Mouse (Mus musculus) neural tube, embryonic 15.5 days (tissue): ENCODE results near the gene Tmprss7. TPM values are rescaled to one million over a fixed set of nuclear protein-coding genes. Genes with fewer than 3 reads are reported as not detected.

Experiments used
- ATAC-seq: fragments of 200-750 bp; cut with Nextera tagmentation; 2 replicates; pipeline ENCODE4 v1.8.0; 2017; ENCODE audit warnings: mild to moderate bottlenecking, moderate TSS enrichment, moderate library complexity; ENCODE audit not compliant: low FRiP score
- H3K27ac ChIP-seq: fragments of 300-500 bp; sonication (generic); replicated peaks from 2 replicates; pipeline ENCODE4 v1.5.1; 2015; ENCODE audit warnings: mild to moderate bottlenecking, inconsistent platforms
- H3K27me3 ChIP-seq: fragments of 300-500 bp; sonication (generic); replicated peaks from 2 replicates; pipeline ENCODE4 v1.6.1; 2015; ENCODE audit warnings: inconsistent platforms
- H3K36me3 ChIP-seq: fragments of 300-500 bp; sonication (generic); 2 replicates; pipeline ENCODE4 v1.6.1; 2015; ENCODE audit warnings: inconsistent platforms
- H3K4me1 ChIP-seq: fragments of 300-500 bp; sonication (generic); 2 replicates; pipeline ENCODE4 v1.6.1; 2015; ENCODE audit warnings: inconsistent platforms
- H3K4me2 ChIP-seq: fragments of 300-500 bp; sonication (generic); 2 replicates; pipeline ENCODE4 v1.6.1; 2015; ENCODE audit warnings: inconsistent platforms, mild to moderate bottlenecking, moderate library complexity
- H3K4me3 ChIP-seq: fragments of 300-500 bp; sonication (generic); replicated peaks from 2 replicates; pipeline ENCODE4 v1.5.1; 2015; ENCODE audit warnings: mild to moderate bottlenecking, inconsistent platforms
- H3K9ac ChIP-seq: fragments of 300-500 bp; sonication (generic); replicated peaks from 2 replicates; pipeline ENCODE4 v1.6.1; 2015; ENCODE audit warnings: mild to moderate bottlenecking, inconsistent platforms
- H3K9me3 ChIP-seq: fragments of 300-500 bp; sonication (generic); replicated peaks from 2 replicates; pipeline ENCODE4 v1.6.1; 2016; ENCODE audit warnings: inconsistent platforms
- WGBS: fragments of 180-500 bp; shearing (Covaris S2); methylation state at CpG from one replicate; pipeline ENCODE4 v1.1.7; 2015; ENCODE audit warnings: mixed read lengths; 5-methylcytosine and 5-hydroxymethylcytosine counted together
- polyA plus RNA-seq: library from polyadenylated mRNA; unstranded; fragments of >200 nt; fragmentation: Nextera tagmentation; extraction: Ambion mirVana; gene quantifications from 2 replicates; pipeline ENCODE4 v1.2.1, GENCODE M21; 2015

The Tmprss7 gene
- polyA plus RNA-seq, 1 experiment from 2014 or later, result 0.49 TPM

DNA sequence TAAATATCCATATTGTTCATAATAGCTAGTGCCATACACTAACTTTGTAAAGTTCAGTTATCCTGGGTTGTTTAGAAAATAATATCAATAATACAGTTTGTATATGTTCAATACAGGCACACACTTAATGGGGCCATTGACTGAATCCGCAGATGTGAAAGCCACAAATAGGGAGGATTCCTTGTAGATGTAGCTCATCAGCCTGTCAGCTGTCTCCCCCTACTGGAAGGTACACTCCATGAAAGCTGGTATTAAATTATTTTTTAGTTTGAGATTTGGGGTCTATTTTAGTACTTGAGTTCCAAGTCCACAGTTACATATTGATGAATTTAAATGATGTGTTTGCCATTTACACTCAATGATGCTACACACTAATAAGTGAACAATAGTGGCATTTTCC is 17.0 kb downstream of the Tmprss7 start:
- no peaks in the 10 kb centered on the region for H3K27me3 ChIP-seq
- H3K36me3 ChIP-seq, result no peaks in the 10 kb centered on the region
- no peak overlapping the region for H3K4me3 ChIP-seq
- H3K27ac ChIP-seq, result no peak overlapping the region
- ATAC-seq, result no peak
- H3K4me1 ChIP-seq, result no peaks in the 10 kb centered on the region
- WGBS, result 31% methylated on average over 1 of the region's 1 CpGs
- no peaks in the 10 kb centered on the region for H3K9me3 ChIP-seq
- no peak overlapping the region for H3K9ac ChIP-seq
- no peak overlapping the region for H3K4me2 ChIP-seq

DNA sequence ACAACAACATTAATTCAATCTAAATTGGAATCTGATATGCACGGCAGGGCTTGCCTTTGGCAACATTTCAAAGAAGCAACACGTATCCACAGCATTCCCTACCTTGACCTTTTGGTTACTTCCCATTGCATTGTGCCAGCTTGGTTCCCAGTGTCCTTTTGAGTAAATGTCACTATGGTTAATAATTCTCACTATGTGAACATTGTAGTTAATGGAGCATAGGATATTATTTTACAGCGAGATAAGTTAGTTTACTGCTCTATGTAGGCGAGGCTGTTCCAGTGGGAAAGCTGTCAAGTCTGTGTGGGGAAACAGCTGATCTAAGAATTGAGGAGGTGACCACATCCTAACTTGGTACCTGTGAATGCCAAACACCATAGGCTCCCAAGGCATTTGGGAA is 23.5 kb downstream of the Tmprss7 start:
- Histone ChIP-seq H3K36me3 (no peaks in the 10 kb centered on the region), H3K4me3 (no peak overlapping the region), H3K4me1 (no peaks in the 10 kb centered on the region), H3K9ac (no peak overlapping the region), H3K27me3 (no peaks in the 10 kb centered on the region), H3K9me3 (no peaks in the 10 kb centered on the region), H3K4me2 (no peak overlapping the region), H3K27ac (no peak overlapping the region)
- no peak for ATAC-seq
- 48% methylated on average over 4 of the region's 4 CpGs for WGBS

DNA sequence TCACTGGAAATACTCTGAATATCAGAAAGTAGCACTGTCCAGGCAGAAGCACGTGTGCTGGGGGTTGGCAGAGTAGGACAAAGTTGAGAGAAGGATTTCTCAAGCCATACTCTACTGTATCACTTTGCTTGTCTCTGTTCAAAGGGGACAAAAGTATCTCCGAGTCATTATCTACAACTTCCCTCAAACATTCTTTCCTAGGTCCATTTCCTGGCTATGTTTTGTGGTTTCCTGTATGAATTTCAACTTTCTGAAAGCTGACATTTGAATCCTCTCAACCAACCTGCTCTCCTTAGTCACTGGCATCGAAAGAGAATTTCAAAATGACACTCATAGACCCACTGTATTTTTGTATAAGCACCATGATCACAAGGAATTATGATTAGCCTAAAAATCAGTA is 25.3 kb downstream of the Tmprss7 start:
- Histone ChIP-seq H3K9ac (no peak overlapping the region), H3K36me3 (no peaks in the 10 kb centered on the region), H3K4me3 (no peak overlapping the region), H3K27ac (no peak overlapping the region), H3K4me2 (no peak overlapping the region), H3K9me3 (no peaks in the 10 kb centered on the region), H3K4me1 (no peaks in the 10 kb centered on the region), H3K27me3 (no peaks in the 10 kb centered on the region)
- no peak for ATAC-seq
- WGBS, result 73% methylated on average over 3 of the region's 3 CpGs

DNA sequence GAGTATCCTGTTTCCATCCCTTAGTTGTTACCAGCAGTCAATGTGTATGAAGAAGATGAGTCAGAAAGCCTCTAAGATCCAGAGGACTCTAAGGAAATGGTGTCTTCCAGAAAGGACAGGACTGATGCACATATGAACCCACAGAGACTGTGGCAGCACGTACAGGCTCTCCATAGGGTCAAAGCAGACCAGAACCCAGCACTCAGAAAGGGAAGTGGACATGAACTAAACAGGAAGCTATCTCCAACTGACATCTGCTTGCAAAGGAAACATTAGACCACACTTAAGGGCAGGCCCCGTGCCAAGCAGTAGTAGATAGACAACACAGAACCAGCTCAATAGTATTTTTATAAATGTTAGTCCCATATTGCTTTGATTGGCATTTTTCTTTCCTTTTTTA is 27.3 kb downstream of the Tmprss7 start:
- no peaks in the 10 kb centered on the region for H3K27me3 ChIP-seq
- no peaks in the 10 kb centered on the region for H3K9me3 ChIP-seq
- H3K4me1 ChIP-seq, result no peaks in the 10 kb centered on the region
- no peak overlapping the region for H3K9ac ChIP-seq
- no peak overlapping the region for H3K4me3 ChIP-seq
- H3K4me2 ChIP-seq, result no peak overlapping the region
- ATAC-seq, result no peak
- WGBS, result 86% methylated on average over 2 of the region's 2 CpGs
- H3K36me3 ChIP-seq, result no peaks in the 10 kb centered on the region
- H3K27ac ChIP-seq, result no peak overlapping the region

DNA sequence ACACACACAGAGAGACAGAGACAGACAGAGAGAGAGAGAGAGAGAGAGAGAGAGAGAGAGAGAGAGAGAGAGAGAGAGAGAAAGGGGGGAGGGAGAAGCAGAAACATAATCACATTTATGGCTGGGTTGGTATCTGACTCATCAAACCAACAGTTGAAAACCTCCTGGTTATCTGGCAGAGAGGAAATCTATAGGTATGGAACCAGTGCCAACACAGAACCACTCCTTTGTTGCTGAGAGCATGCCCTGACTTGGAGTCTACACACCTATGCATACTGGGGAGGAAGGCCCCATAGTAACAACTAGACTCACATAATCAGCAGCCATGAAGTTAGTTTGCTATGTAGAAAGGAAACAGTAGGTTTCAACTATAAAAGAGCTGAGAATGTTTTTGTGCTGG is 31.1 kb downstream of the Tmprss7 start:
- Histone ChIP-seq H3K27ac (no peak overlapping the region), H3K4me3 (no peak overlapping the region), H3K4me2 (no peak overlapping the region), H3K27me3 (no peaks in the 10 kb centered on the region), H3K36me3 (no peaks in the 10 kb centered on the region), H3K9ac (no peak overlapping the region), H3K4me1 (no peaks in the 10 kb centered on the region), H3K9me3 (no peaks in the 10 kb centered on the region)
- ATAC-seq, result no peak

DNA sequence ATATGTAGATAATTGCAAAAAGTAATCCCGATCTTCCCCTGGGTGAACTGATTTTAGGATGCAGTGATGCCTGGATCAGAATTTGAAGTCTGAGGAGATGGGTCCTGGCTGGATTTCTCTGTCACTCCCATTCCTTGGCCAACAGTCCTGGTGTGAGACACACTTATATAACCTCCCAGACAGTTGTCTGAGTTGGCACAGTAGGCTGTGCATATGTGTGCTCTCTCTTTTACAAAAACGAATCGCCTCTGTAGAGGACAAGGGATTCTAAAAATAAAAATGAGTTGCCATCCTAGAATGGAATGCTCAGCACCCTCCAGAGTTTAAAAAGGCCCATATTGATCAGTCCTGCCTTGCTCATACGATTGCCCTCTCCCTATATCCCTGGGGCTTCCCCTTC is 33.9 kb downstream of the Tmprss7 start:
- no peak overlapping the region for H3K27ac ChIP-seq
- H3K4me3 ChIP-seq, result no peak overlapping the region
- H3K9ac ChIP-seq, result no peak overlapping the region
- no peaks in the 10 kb centered on the region for H3K4me1 ChIP-seq
- peaks cover under 1% of the 10 kb centered on the region; the same call in 1 of the 2 replicates for H3K27me3 ChIP-seq
- H3K9me3 ChIP-seq, result no peaks in the 10 kb centered on the region
- no peak for ATAC-seq
- H3K4me2 ChIP-seq, result no peak overlapping the region
- H3K36me3 ChIP-seq, result no peaks in the 10 kb centered on the region
- 92% methylated on average over 4 of the region's 4 CpGs for WGBS

DNA sequence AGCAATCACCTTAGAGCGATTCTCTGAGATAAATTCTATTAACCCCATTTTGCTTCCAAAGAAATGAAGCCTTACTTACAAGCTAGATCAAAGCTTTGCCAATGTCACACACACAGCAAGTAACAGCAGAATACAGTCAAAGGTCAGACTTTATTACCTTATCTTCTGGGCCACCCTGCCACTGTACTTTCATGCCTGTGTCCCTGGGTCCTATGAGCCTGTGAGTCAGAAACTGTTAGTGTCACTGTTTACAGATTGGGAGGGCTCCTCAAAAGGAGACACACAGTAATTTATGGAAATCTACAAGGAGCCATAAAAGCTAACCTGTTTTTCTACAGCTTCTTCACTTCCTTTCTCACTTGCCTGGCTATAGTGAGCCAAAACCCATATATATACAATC is 35.2 kb downstream of the Tmprss7 start:
- no peak for ATAC-seq
- no peak overlapping the region for H3K9ac ChIP-seq
- no peak overlapping the region for H3K27ac ChIP-seq
- 91% methylated on average over 1 of the region's 1 CpGs for WGBS
- no peaks in the 10 kb centered on the region for H3K9me3 ChIP-seq
- H3K4me1 ChIP-seq, result peaks cover 7% of the 10 kb centered on the region
- H3K27me3 ChIP-seq, result peaks cover 12% of the 10 kb centered on the region; the same call in 1 of the 2 replicates
- H3K4me3 ChIP-seq, result no peak overlapping the region
- no peaks in the 10 kb centered on the region for H3K36me3 ChIP-seq
- H3K4me2 ChIP-seq, result no peak overlapping the region

DNA sequence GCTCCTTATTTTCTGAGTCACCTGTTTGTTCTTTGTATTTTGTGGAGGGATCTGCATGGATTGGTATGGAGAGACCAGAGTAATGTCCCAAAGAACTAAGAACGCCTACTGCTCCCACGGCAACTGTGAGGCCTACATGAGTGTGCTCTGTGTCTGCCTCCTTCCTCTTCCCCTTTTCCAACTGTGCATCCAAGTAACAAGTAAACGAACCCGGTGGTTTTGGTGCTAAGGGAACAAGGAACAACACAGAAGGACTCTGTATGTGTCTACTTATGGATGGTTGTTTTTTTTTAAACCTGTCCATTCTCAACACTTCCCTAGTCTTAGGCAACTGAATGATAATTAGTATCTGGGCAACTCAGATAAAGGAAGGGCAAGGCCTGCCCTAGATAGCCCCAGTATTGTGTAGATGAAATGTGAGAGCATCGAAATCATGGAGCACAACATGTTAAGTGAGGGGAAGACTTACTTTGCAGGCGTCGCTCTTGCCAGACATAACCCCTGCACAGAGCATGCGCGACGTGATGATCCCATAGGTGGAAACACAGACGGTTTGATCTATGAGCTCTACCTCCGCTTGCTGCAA is 35.8 kb downstream of the Tmprss7 start:
- Histone ChIP-seq H3K9me3 (no peaks in the 10 kb centered on the region), H3K27me3 (peaks cover 13% of the 10 kb centered on the region; the same call in 1 of the 2 replicates), H3K4me3 (no peak overlapping the region), H3K4me1 (peaks cover 7% of the 10 kb centered on the region), H3K9ac (no peak overlapping the region), H3K36me3 (no peaks in the 10 kb centered on the region), H3K27ac (no peak overlapping the region), H3K4me2 (no peak overlapping the region)
- ATAC-seq, result no peak
- WGBS, result 94% methylated on average over 12 of the region's 12 CpGs

DNA sequence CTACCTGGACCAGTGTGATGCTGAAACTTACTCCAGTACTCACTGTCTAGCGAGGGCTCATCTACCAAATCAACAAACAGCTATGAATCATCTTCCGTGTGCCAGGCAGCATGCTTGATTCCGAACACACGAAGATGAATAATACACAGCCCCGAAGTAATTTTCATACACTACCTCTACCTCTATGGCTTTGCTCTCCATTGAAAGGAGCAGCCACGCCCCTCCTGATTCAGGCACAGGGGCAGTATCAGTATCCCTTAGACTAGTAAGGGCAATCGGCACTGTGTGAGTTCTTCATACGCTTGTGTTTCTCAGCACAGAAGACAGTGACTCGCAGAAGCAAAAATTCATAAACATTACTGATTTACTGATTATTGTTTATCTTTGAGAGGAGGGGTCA is 39.0 kb downstream of the Tmprss7 start:
- Histone ChIP-seq H3K4me3 (no peak overlapping the region), H3K27me3 (peaks cover 13% of the 10 kb centered on the region; the same call in 1 of the 2 replicates), H3K36me3 (no peaks in the 10 kb centered on the region), H3K4me1 (peaks cover 7% of the 10 kb centered on the region), H3K9me3 (no peaks in the 10 kb centered on the region), H3K27ac (no peak overlapping the region), H3K9ac (no peak overlapping the region), H3K4me2 (peak overlapping the region; percentile 56)
- WGBS, result 64% methylated on average over 9 of the region's 9 CpGs
- no peak for ATAC-seq

DNA sequence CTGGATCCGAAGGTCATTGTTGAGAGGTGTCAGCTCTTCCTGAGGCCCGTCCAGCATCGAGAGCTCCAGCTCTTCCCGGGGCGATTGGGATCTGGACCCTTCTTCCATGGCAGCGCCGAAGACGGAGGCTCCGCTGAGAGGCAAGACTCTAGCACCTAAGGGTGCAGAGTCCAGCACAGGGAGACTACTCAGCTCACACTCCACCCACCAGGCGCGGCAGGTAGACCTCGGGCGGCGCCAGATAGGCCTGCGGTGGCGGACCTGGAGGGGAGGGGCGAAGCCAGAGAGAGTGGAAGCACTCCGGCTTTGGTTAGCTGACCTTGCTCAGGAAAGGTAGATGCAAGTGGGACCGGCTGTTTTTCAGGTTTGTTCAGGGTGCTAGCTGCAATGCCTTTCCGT is 39.5 kb downstream of the Tmprss7 start, which contains the start of gene BC016579:
TSS of gene BC016579 (minus strand) at position 135 of the 399 bp plus-strand sequence.
- peak within 1 kb of the TSS; percentile 14; the same call in 1 of the 2 replicates for H3K9ac ChIP-seq
- H3K27me3 ChIP-seq, result peaks cover 13% of the 10 kb centered on the region; the same call in 1 of the 2 replicates
- H3K27ac ChIP-seq, result no peak within 1 kb of the TSS
- WGBS, result 5% methylated on average over 20 of the region's 20 CpGs
- no peaks in the 10 kb centered on the region for H3K36me3 ChIP-seq
- H3K4me3 ChIP-seq, result peak within 1 kb of the TSS; percentile 32
- ATAC-seq, result no peak
- H3K4me1 ChIP-seq, result peaks cover 7% of the 10 kb centered on the region
- peak within 1 kb of the TSS; percentile 56 for H3K4me2 ChIP-seq
- H3K9me3 ChIP-seq, result no peaks in the 10 kb centered on the region

DNA sequence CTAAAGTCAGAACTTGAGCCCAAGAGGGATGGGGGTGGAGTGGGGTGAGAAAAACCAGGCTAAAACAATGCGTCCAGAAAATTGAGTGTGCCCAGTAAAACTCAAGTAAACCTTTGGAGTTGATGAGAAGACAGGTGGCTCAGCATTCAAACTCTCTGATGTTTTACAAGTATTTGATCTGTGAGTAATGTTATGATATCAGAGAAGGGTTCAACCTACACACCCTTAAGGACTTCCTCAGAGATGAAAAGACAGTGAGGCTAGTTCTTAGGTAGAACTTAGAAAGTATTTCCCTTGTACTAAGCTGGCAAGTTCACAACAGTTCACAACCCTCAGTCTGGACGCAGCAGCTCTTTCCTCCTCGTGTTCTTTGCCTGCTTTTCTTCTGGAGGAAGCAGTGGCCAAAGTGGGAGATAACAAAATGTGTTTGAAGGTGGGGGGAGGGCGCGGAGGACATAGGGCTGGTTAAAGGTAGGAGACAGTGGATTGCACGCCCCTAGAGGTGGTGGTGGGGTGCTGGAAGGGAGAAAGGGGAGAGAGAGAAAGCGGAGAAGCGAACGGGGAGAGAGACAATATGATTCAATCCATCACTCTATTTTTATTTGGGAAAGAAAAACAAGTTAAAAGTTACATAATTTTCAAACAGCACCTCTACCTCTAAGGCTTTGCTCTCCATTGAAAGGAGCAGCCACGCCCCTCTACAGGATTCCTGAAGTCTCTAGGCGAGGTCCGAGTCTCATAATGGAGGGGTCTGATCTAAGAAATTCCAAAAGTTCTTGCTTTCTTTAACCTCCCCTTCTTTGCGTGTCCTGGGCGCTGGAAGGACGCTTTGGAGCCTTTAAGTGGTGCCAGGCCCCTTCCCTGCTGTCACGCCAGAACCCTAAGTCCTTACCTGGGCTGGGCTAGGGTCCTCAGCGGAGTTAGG is 40.2 kb downstream of the Tmprss7 start:
- peak overlapping the region; percentile 32 for H3K4me3 ChIP-seq
- H3K9me3 ChIP-seq, result no peaks in the 10 kb centered on the region
- H3K27ac ChIP-seq, result no peak overlapping the region
- H3K4me2 ChIP-seq, result peak overlapping the region; percentile 56
- ATAC-seq, result no peak
- H3K36me3 ChIP-seq, result no peaks in the 10 kb centered on the region
- H3K27me3 ChIP-seq, result peaks cover 13% of the 10 kb centered on the region; the same call in 1 of the 2 replicates
- H3K4me1 ChIP-seq, result peaks cover 7% of the 10 kb centered on the region
- WGBS, result 14% methylated on average over 17 of the region's 17 CpGs
- H3K9ac ChIP-seq, result peak overlapping the region; percentile 14; the same call in 1 of the 2 replicates

DNA sequence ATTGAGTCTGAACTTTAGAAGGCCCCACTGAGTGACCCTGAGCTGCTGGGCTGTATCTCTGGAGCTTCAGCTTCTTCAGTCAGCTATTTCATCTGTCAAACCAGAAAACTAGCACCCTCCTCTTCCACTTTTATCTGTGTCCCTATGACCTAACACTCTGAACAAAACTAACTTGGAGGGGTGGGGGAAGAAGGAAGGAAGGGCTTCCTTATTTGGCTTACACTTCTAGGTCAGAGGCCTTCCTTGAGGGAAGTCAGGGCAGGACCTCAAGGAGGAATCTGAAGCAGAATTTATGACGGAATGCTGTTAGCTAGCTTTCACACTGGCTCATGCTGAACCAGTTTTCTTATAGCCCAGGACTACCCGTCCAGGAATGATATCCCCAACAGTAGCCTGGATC is 42.0 kb downstream of the Tmprss7 start:
- Histone ChIP-seq H3K9ac (no peak overlapping the region), H3K9me3 (no peaks in the 10 kb centered on the region), H3K4me1 (peaks cover 7% of the 10 kb centered on the region), H3K4me3 (no peak overlapping the region), H3K27me3 (peaks cover 13% of the 10 kb centered on the region; the same call in 1 of the 2 replicates), H3K27ac (no peak overlapping the region), H3K4me2 (no peak overlapping the region), H3K36me3 (no peaks in the 10 kb centered on the region)
- no peak for ATAC-seq
- 80% methylated on average over 2 of the region's 2 CpGs for WGBS
